Mouse (Mus musculus) urinary bladder, postnatal 36 days (tissue): ENCODE results near the gene Socs7.

Source experiments
- DNase-seq, 2 experiments: peaks; one replicate each; pipeline ENCODE4 v3.0.0; 2022; ENCODE audit warnings: low spot score in 2 of 2, mixed read lengths in 1 of 2

The Socs7 gene

DNA sequence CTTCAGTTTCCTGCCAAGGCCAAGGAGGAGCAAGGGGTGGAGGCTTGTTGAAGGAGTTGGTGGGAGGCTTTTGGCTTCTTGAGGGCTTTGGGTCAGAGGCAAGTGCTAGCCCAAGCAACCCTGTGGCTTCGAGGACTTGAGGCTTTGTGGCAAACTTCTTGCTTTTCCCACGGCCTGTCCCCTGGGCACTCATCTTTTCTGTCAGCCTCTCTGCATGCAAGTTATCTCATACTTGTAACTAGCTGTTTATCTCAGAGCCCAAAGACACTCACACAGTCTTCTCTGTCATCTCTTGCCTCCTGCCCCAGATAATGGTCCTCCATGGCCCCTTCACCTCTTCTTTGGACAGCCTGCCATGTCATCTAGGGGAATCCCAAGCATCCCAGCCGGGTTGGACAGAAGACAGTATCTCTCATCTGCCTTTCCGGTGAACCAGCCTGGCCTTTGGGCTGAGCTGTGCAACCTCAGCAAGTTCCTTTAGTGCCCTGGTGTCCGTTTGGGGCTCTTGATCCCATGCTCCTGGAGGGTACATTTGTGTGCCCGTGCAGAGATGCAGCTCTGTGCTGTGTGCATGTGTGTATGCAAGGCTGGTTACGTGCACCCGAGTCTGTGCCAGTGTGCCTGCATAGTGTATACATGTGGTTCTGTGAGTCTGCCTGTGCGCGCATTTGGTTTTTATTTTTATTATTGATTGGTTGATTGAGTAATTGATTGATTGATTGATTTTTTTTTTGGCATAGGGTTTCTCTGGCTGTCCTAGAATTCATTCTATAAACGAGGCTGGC is 80.7 kb downstream of the Socs7 start:
- DNase-seq: no peak

DNA sequence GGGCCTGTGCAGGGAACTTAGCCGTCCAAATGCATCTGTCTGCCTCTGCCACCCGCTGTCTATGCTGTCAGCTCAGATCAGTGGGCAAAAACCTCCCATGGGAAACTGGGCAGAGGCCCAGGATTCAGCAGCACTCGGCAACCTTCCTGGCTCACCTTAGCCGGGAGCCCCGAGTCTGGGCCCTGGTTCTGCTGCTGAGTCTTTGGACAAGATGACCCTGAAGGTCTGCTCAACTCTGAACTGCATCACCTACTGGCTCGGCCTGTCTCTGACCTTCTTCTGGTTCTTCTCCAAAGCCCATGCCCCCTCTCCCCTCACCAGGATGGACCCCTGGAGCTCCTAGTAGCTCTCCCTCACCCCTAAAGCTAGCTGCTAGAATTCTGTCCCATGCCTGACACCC is 83.2 kb downstream of the Socs7 start:
- no peak for DNase-seq

DNA sequence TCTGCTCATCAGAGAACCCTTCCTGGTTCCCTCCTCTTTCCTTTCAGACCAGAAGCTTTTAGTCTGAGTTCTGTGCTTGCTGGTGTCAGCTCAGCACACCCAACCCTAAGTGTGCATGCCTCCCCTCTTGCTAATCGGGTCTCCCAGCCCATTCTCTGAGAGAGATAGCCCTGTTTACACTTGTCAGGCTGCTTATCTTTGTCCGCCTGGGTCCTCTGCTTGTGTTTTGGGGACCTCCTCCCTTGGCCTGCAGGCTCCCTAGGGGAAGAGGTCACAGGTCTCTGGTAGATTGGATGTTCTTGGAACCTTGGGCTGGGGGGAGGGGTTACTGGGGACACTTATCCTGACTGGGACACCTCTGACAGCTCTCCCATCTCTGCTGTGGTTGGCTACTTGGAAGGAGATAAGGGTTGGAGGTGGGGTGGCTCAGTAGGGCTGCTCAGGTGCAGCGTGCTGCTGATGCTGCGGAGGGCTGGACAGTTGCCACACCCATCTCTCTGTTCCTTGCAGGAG is 83.7 kb downstream of the Socs7 start:
- no peak for DNase-seq

DNA sequence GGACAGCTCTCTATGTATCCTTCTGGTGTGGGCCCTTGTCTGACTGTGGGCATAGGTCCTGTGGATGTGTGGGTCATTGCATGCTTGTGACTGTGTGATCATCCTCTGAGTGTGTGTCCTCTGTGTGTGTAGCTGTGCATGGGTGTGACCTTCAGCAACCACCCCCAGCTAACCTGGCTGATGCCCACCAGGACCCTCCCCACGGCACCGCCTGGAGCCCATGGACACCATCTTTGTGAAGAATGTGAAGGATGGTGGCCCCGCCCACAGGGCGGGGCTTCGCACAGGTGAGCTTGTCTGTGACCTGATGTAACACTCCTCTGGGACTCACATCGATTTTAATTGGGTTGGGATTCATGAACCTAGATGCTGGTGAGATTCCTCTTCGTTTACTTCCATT is 85.6 kb downstream of the Socs7 start:
- no peak for DNase-seq
